Mouse (Mus musculus) liver, adult 2 months (tissue): ENCODE data around the gene Ehf. TPM values are rescaled to one million over a fixed set of nuclear protein-coding genes. Genes with fewer than 3 reads are reported as not detected.

Experiments
- DNase-seq: peaks from one replicate; pipeline ENCODE4 v3.0.0-alpha.2; 2011; ENCODE audit warnings: low read depth, low spot score; ENCODE audit errors: extremely low read depth
- H3K27ac ChIP-seq: fragments of 200-500 bp; replicated peaks from 2 replicates; pipeline ENCODE4 v1.5.1; 2012; ENCODE audit warnings: low read depth, mild to moderate bottlenecking, control low read depth, inconsistent platforms, low read length; ENCODE audit not compliant: insufficient read depth
- H3K27me3 ChIP-seq: fragments of 200-500 bp; 2 replicates; pipeline ENCODE4 v1.6.1; 2012; ENCODE audit warnings: mild to moderate bottlenecking, moderate library complexity, low read length, inconsistent platforms; ENCODE audit not compliant: control insufficient read depth, insufficient read depth
- H3K36me3 ChIP-seq: fragments of 200-500 bp; 2 replicates; pipeline ENCODE4 v1.6.1; 2012; ENCODE audit warnings: low read length, inconsistent platforms; ENCODE audit not compliant: control insufficient read depth, insufficient read depth
- H3K4me1 ChIP-seq: fragments of 200-500 bp; 2 replicates; pipeline ENCODE4 v1.6.1; 2011; ENCODE audit warnings: low read length; ENCODE audit not compliant: control insufficient read depth, insufficient read depth
- H3K4me3 ChIP-seq: fragments of 200-500 bp; 2 replicates; pipeline ENCODE4 v1.5.1; 2011; ENCODE audit warnings: low read depth, mild to moderate bottlenecking, control low read depth, low read length, moderate library complexity; ENCODE audit not compliant: insufficient read depth
- H3K79me2 ChIP-seq: fragments of 200-500 bp; 2 replicates; pipeline ENCODE4 v1.6.1; 2012; ENCODE audit warnings: inconsistent platforms, mild to moderate bottlenecking, low read length, moderate library complexity; ENCODE audit not compliant: control insufficient read depth, insufficient read depth
- H3K9ac ChIP-seq: fragments of 200-500 bp; 2 replicates; pipeline ENCODE4 v1.6.1; 2012; ENCODE audit warnings: low read depth, mild to moderate bottlenecking, control low read depth, inconsistent platforms, low read length
- CTCF ChIP-seq: fragments of 200-500 bp; IDR thresholded peaks from 2 replicates; pipeline ENCODE4 v1.5.1; 2011; ENCODE audit warnings: low read depth, low read length, control low read depth
- POLR2A ChIP-seq: fragments of 200-500 bp; IDR thresholded peaks from 2 replicates; pipeline ENCODE4 v1.6.1; 2011; ENCODE audit warnings: low read length, control low read depth; ENCODE audit not compliant: insufficient read depth; ENCODE audit errors: extremely low read depth
- WGBS: fragments of 180-500 bp; shearing (Covaris S2); methylation state at CpG from one replicate; pipeline ENCODE4 v1.1.7; 2018; 5-methylcytosine and 5-hydroxymethylcytosine counted together
- polyA plus RNA-seq: library from polyadenylated mRNA; depleted of rRNA; stranded (reverse); fragments of >200 nt; gene quantifications from 2 replicates; pipeline ENCODE4 v1.2.3, GENCODE M21; 2012; rRNA removed
- total RNA-seq: library from RNA; depleted of rRNA; stranded (reverse); fragments of >200 nt; gene quantifications from 2 replicates; pipeline ENCODE4 v1.2.3, GENCODE M21; 2014; rRNA removed

Gene Ehf
- total and polyA plus RNA-seq, 2 experiments: 0.49 to 0.74 TPM

GRCm38 (mm10) chr2:103220871-103221270, 82.2 kb downstream of the Ehf start:
- Histone ChIP-seq H3K27ac (no peak overlapping the region), H3K79me2 (no peaks in the 10 kb centered on the region), H3K4me1 (no peaks in the 10 kb centered on the region), H3K36me3 (no peaks in the 10 kb centered on the region), H3K9ac (no peak overlapping the region), H3K4me3 (no peak overlapping the region), H3K27me3 (no peaks in the 10 kb centered on the region)
- 65% methylated on average over 2 of the region's 2 CpGs for WGBS
- DNase-seq: peak; percentile 76
- no peak for TF ChIP-seq POLR2A
- no peak for TF ChIP-seq CTCF

DNA sequence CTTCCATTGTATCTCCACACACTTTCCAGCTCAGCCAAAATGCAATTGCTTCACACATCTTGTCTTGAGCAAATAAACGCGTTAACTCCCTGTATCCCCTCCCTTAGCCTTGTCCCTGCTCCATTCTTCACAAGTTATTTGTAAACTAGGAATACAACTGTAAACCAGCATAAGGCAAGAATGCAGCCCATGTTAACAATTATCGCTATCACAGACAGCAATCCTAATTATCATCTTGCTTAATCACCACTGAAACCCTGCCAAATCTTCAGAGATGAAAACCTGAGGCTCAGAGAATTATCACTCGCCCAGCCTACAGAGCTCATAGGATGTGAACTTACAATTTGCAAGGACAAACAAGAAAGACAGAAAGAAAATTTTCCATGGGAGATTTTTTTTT, 84.8 kb downstream of the Ehf start:
- TF ChIP-seq POLR2A (no peak), CTCF (no peak)
- Histone ChIP-seq H3K27me3 (no peaks in the 10 kb centered on the region), H3K9ac (no peak overlapping the region), H3K79me2 (no peaks in the 10 kb centered on the region), H3K4me1 (no peaks in the 10 kb centered on the region), H3K36me3 (no peaks in the 10 kb centered on the region), H3K27ac (no peak overlapping the region), H3K4me3 (no peak overlapping the region)
- WGBS: 83% methylated on average over 4 of the region's 4 CpGs
- DNase-seq: no peak

DNA sequence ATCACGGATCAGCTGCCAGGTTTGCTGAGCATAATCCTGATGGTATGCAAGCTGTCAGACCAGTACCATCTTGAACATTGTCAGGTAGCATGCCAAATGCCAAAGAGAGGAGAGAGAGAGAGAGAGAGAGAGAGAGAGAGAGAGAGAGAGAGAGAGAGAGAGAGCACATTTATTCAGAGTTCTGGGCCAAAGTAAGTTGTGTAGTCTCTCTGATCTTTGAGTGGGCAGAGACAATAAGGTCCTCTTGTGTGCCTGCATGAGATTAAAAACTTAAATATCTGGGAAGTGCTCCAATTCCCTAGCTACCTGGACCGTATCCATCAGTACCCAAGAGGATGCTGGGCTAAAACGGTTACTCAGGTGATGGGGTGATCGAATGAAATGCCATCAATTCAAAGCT, 87.3 kb downstream of the Ehf start:
- Histone ChIP-seq H3K9ac (no peak overlapping the region), H3K27me3 (no peaks in the 10 kb centered on the region), H3K4me1 (no peaks in the 10 kb centered on the region), H3K27ac (no peak overlapping the region), H3K79me2 (no peaks in the 10 kb centered on the region), H3K4me3 (no peak overlapping the region), H3K36me3 (no peaks in the 10 kb centered on the region)
- no peak for TF ChIP-seq CTCF
- TF ChIP-seq POLR2A: no peak
- DNase-seq: no peak
- 95% methylated on average over 4 of the region's 4 CpGs for WGBS

GRCm38 (mm10) chr2:103214861-103215260, 88.2 kb downstream of the Ehf start:
- Histone ChIP-seq H3K79me2 (no peaks in the 10 kb centered on the region), H3K4me3 (no peak overlapping the region), H3K27me3 (no peaks in the 10 kb centered on the region), H3K36me3 (no peaks in the 10 kb centered on the region), H3K9ac (no peak overlapping the region), H3K27ac (no peak overlapping the region), H3K4me1 (no peaks in the 10 kb centered on the region)
- no peak for TF ChIP-seq POLR2A
- no peak for TF ChIP-seq CTCF
- 92% methylated on average over 8 of the region's 8 CpGs for WGBS
- DNase-seq: no peak

- Histone ChIP-seq H3K27me3 (no peaks in the 10 kb centered on the region), H3K79me2 (no peaks in the 10 kb centered on the region), H3K4me1 (peaks cover 7% of the 10 kb centered on the region; the same call in 1 of the 2 replicates), H3K27ac (no peak overlapping the region), H3K36me3 (no peaks in the 10 kb centered on the region), H3K4me3 (no peak overlapping the region), H3K9ac (no peak overlapping the region)
- no peak for DNase-seq
- TF ChIP-seq CTCF (no peak), POLR2A (no peak)
- WGBS: 33% methylated on average over 1 of the region's 1 CpGs
Measured at GRCm38 (mm10) chr2:103213547-103213946, 89.5 kb downstream of the Ehf start.

Other genes with a start within 250 kb of the Ehf start
- gene Pdhx, start 229.8 kb downstream of the Ehf start, total RNA-seq: 16.9 and 24.0 TPM in 2 replicates
- gene Pdhx, start 229.8 kb downstream of the Ehf start, polyA plus RNA-seq: 18.4 and 19.2 TPM in 2 replicates
- 22.5 and 30.3 TPM in 2 replicates for gene Apip, start 229.6 kb downstream of the Ehf start, total RNA-seq
- gene Apip, start 229.6 kb downstream of the Ehf start, polyA plus RNA-seq: 12.5 and 13.6 TPM in 2 replicates
- not detected in 2 replicates for gene Elf5, start 108.4 kb upstream of the Ehf start, total RNA-seq
- not detected in 2 replicates for gene Elf5, start 108.4 kb upstream of the Ehf start, polyA plus RNA-seq
- gene Cat, start 181.9 kb upstream of the Ehf start, total RNA-seq: 1,807 and 1,852 TPM in 2 replicates
- 1,476 and 1,516 TPM in 2 replicates for gene Cat, start 181.9 kb upstream of the Ehf start, polyA plus RNA-seq